Mouse (Mus musculus): ENCODE data around the gene Abca4.

Gene Abca4

DNA sequence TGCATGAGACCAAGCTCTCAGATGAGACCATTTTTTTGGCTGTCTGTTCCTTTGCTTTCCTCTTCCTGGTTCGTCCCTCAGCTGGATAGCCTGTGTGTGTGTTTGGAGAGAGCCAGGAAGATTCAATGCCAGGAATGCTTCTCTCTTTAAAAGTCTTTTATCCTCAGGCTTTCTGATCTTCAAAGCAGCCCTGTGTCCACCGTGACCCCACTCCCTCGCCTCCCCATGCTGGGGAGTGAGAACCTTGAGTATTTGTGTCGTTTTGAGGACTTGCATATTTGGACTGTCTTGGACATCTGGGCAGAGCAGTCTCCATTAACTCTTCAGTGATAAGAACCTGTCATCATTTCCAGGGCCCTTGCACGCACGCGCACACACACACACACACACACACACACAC, 57.8 kb downstream of the Abca4 start:
- in situ Hi-C loops (cut with MboI; ENCODE audit: low pct_unique_long_range_greater_than_20kb in 1 of 2, low sequenced_read_pairs in 2 of 2, unreplicated experiment in 1 of 2) = loop anchor here (10.0 to 25.0 kb wide), 3 partner anchors 147 to 565 kb away; partner anchors contain the start of genes Arhgap29 (in 2 of the 2) and Slc44a3 (in 1 of the 2)

DNA sequence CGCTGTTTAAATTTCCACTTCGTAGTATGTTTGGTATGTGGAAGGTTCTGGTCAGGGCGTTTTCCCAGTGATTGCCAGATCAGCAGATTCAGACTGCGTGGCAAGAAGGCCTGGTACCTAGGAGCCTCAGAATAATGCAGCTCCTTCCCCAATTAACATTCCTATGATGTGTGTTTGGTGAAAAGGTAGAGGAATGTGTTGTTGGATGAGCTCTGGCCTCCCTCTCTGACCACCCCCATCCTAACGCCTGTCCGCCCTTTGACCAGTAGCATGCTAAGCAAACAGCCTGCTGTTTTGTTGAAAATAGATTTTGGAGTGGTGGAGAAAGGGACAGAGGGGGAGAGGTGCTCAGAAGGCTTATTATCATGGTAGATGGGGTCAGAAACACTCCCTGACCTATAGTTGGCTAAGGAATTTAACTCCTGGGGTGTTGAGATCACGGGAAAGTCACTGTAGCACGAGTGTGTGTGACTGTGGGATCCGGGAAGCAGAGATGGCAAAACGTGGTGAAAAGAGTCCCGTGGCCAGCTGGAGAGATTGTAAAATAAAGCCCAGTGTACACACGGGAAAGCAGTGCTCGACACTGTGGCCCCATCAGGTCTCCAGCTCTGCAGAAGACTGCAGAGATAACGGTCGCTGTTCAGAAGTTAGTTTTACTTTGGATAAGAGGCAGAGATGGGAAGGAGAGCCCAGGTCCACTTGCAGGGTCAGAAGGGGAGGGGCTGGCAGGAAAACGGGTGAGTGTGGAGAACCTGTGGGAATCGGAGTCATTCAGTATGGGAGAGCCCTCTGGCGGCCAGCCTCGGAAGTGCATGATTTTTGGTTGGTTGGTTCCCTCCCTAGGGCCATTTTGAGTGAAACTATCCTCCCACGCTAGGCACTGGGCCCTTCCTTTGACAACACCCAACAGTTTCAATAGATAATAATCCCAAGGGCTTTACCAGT, 59.9 kb downstream of the Abca4 start:
- in situ Hi-C loops (cut with MboI; ENCODE audit: low pct_unique_long_range_greater_than_20kb in 1 of 2, low sequenced_read_pairs in 2 of 2, unreplicated experiment in 1 of 2) = loop anchor here (10.0 to 25.0 kb wide), 3 partner anchors 149 to 567 kb away; partner anchors contain the start of genes Arhgap29 (in 2 of the 2) and Slc44a3 (in 1 of the 2)

DNA sequence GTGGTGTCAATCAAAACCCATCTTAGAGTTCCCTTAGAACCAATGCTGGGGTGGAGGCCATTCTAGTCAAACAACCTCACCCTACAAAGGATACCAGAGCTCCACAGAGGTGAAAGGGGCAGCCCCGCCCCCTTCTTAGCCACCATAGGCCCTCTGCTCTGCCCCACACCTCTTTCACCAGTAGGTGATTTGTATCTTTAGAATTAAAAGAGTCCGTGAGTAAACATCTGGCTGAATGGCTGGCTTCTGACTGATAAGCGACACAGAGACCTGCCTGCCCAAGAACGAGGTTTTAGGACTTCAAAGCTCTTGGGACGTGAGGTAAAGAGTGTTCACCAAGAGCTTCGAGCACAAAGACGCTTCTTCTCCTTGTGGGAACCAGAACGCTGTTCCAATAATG, 62.7 kb downstream of the Abca4 start:
- in situ Hi-C loops (cut with MboI; ENCODE audit: low pct_unique_long_range_greater_than_20kb in 1 of 2, low sequenced_read_pairs in 2 of 2, unreplicated experiment in 1 of 2) = loop anchor here (10.0 to 25.0 kb wide), 3 partner anchors 152 to 570 kb away; partner anchors contain the start of genes Arhgap29 (in 2 of the 2) and Slc44a3 (in 1 of the 2)

DNA sequence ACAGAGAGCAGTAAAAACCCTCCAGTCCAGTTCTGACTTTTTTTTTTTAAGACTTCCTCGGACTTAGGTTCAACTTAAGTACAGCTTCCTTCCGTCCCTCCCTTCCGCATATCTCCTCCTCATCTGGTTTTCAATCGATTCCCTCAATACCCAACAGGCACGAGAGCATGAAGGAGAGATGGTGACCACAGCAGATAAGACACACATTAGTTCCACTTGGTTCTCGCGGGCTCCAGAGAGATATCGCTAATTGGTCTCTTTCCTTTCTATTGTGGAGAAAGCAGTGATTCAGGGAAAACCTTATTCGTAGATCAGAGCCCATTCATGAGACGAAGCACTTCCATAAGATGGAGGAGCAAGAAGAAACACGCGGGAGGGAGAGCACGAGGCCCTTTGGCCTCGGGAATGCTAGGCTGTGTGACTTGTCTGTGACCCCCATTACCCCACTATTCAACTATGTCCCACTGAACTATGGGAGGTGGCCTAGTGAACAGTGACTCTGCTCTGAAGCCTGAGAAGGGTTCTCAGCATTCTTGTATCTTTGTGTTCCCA, 63.5 kb downstream of the Abca4 start:
- in situ Hi-C loops (cut with MboI; ENCODE audit: low pct_unique_long_range_greater_than_20kb in 1 of 2, low sequenced_read_pairs in 2 of 2, unreplicated experiment in 1 of 2) = loop anchor here (10.0 to 25.0 kb wide), 3 partner anchors 153 to 570 kb away; partner anchors contain the start of genes Arhgap29 (in 2 of the 2) and Slc44a3 (in 1 of the 2)

DNA sequence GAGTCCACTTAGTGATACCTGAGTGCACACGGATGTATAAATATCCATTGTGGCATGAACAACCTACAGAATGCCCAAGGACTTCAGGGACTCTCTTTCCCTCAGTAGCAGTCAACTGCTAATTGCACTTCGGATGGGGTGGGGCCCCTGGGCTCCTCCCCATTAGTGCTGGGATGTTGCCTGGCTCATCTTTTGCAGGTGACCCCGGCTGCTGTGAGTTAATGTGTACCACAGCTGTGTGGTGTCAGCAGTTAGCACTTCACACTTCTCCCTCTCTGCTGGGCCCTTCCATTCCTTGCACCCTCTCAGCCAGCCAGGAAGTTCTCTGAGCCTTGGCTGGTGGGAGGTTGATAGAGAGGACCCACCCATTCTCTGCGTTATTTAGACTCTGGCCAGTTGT, 65.2 kb downstream of the Abca4 start:
- in situ Hi-C loops (cut with MboI; ENCODE audit: low pct_unique_long_range_greater_than_20kb in 1 of 2, low sequenced_read_pairs in 2 of 2, unreplicated experiment in 1 of 2) = loop anchor here (10.0 to 25.0 kb wide), 3 partner anchors 155 to 572 kb away; partner anchors contain the start of genes Arhgap29 (in 2 of the 2) and Slc44a3 (in 1 of the 2)

DNA sequence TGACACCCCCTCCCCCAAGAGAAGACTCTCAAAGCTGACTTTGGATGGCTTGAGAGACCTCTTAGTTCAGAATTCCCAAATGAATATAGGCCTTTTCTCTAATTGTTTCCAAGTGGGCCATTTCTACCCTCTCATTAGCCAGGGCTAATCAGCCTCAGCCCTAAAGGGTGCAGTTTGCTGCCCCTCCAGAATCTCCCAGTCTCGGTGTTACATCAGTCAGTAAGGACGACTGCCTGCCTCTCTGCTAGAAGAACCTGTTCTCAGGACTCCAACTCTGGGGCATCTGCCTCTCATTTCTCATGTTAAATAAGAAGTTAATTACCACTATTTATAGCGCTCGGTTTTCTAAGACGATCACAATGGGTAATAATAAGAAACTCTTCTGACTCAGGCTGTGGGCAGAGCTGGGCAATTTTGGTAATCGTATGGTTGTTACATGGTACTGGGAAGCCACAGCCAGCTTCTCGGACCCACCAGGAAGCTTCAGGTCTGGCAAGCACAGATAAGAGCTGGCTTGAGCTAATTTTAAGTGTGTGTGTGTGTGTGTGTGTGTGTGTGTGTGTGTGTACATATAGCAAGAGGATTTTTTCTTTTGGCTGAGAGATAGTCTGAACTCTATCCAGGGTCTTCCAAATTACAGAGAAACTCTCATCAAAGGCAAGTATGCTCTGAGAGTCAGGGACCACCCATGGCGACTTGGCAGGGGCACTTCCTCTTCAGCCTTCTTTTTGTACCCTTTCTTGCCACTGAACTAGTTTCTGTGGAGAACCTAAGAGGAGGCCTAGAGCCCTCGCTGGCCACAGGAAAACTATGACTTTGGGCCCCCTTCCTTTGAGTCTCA, 67.1 kb downstream of the Abca4 start:
- in situ Hi-C loops (cut with MboI; ENCODE audit: low pct_unique_long_range_greater_than_20kb in 1 of 2, low sequenced_read_pairs in 2 of 2, unreplicated experiment in 1 of 2) = loop anchor here in 1 of 2 experiments (25.0 kb wide), 1 partner anchor 574 kb away; the partner anchor contains the start of gene Slc44a3

DNA sequence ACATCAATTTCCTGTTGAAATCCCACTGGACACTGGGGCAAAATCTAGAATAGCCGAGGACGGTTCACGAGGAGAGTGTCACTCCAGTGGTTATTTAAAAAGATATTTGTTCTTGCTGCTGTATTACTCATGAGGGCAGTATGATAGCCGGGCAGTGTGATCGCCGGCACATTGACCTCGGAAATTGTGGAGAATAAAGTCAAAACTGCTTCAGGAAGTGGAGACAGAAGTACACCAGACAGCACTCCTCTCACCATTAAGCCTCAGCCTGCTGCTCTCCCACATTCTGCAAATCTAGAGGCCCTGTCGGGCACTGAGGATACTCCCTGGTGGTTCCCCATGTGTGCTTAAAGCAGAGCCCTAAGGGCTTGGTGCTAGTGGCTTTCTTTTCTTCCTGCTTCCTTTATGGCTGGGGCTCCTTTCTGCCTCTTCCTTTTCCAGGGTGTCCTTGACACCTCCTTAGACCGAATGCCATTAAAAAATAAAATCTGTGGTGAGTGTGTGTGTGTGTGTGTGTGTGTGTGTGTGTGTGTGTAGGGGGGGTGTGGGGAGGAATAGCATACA, 74.5 kb downstream of the Abca4 start:
- in situ Hi-C loops (cut with MboI; ENCODE audit: low pct_unique_long_range_greater_than_20kb in 1 of 2, low sequenced_read_pairs in 2 of 2, unreplicated experiment in 1 of 2) = loop anchor here in 1 of 2 experiments (25.0 kb wide), 1 partner anchor 581 kb away; the partner anchor contains the start of gene Slc44a3

DNA sequence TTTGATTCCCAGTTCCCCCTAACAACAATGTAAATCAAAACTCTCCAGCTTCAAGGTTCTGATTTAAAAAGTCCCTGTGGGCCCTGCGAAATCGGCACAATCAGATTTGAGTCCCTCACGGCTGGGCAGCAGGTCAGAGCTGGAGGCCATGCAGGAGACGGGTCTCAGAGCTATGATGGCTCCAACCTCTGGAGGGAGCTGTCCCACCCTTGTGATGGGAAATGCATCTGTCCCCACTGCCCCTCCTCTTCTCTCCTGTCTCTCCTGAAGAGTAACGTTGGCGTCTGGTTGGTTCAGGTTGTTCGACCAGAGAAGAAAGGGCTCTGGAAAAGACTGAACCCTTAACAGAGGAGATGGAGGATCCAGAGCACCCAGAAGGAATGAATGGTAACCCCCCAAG, 75.5 kb downstream of the Abca4 start:
- in situ Hi-C loops (cut with MboI; ENCODE audit: low pct_unique_long_range_greater_than_20kb in 1 of 2, low sequenced_read_pairs in 2 of 2, unreplicated experiment in 1 of 2) = loop anchor here in 1 of 2 experiments (25.0 kb wide), 1 partner anchor 582 kb away; the partner anchor contains the start of gene Slc44a3

DNA sequence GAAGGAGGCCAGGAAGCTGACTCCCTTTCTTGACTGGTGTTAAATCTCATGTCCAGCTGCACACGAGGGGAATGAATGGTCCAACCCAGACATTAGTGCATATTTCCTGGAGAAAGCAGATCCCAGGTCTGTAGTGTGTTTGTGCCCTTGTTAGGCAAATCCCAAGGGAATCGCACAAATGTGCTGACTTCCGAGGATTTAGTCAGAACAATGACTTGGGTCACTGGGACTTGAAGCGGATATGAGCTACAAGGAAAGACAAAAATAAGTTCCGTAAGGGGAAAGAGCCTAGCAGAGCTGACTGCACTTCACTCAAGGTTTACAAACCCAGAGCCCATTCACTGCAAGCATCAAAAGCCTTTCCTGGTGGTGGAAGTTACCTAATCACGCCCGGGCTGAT, 76.0 kb downstream of the Abca4 start:
- in situ Hi-C loops (cut with MboI; ENCODE audit: low pct_unique_long_range_greater_than_20kb in 1 of 2, low sequenced_read_pairs in 2 of 2, unreplicated experiment in 1 of 2) = loop anchor here in 1 of 2 experiments (25.0 kb wide), 1 partner anchor 583 kb away; the partner anchor contains the start of gene Slc44a3

DNA sequence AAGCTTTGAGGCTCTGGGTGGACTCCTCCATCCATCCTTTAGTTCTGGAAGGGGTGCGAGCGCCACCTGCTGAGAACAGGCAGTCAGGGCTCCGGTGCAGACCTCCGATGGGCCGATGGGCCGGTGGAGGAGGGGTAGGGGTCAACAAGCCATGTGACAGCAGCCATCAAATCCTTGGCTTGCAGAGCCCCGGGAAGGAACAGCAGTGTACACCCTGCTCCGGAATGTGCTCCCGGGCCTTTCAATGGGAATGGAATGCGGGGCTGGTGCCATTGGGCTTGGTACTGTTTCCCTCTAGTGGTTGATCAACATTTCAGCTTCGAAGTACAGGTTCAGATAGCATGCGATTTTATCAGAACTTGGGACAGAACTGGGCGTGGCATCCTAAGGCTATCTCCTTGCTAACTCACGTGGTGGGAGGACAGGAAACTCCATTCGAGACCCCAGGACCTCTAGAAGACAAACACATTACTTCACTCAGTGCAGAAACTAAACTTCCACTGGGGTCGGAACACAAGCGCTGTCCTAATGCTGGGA, 78.0 kb downstream of the Abca4 start:
- in situ Hi-C loops (cut with MboI; ENCODE audit: low pct_unique_long_range_greater_than_20kb in 1 of 2, low sequenced_read_pairs in 2 of 2, unreplicated experiment in 1 of 2) = loop anchor here in 1 of 2 experiments (25.0 kb wide), 1 partner anchor 585 kb away; the partner anchor contains the start of gene Slc44a3

DNA sequence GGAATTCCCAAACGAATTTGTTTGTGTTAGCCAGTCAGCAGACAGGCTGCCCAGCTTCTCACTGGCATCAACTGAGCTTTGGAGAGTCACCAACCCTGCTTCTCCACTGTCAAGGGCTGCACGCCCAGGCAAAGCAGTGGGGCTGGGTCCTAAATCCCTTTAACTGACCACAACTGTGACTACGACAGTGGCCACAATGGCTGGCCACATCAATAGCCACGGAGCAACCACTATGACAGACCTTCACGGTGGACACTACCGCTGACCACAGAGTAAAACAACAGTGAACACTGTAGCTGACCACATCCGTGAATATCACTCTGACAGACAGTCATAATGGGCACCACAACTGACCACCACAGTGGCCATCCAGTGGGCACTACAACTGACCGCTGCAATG, 78.6 kb downstream of the Abca4 start:
- in situ Hi-C loops (cut with MboI; ENCODE audit: low pct_unique_long_range_greater_than_20kb in 1 of 2, low sequenced_read_pairs in 2 of 2, unreplicated experiment in 1 of 2) = loop anchor here in 1 of 2 experiments (25.0 kb wide), 1 partner anchor 586 kb away; the partner anchor contains the start of gene Slc44a3

DNA sequence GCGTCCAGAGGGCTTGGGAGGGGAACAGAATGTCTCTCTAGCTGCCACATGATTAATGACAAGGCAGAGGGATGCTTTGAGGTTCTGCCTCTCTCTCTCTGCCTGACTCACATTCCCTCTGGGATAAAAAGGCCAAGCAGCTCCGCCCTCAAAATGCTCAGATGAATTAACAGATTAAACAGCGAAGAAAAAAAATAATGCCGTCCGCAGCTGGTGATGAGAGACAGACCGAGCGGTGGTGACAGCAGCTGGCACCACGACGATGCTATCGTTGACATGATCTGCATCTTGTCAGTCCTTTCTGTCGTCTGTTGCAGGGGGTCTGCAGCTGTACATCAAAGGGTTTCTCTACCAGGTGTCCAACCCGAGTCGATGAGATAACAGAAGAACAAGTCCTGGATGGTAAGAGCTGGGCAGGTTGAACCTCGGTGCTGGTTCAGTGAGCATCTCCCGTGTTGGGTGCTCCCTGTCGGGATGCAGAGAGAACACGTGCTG, 84.8 kb downstream of the Abca4 start:
- in situ Hi-C loops (cut with MboI; ENCODE audit: low pct_unique_long_range_greater_than_20kb in 1 of 2, low sequenced_read_pairs in 2 of 2, unreplicated experiment in 1 of 2) = no loop called here

DNA sequence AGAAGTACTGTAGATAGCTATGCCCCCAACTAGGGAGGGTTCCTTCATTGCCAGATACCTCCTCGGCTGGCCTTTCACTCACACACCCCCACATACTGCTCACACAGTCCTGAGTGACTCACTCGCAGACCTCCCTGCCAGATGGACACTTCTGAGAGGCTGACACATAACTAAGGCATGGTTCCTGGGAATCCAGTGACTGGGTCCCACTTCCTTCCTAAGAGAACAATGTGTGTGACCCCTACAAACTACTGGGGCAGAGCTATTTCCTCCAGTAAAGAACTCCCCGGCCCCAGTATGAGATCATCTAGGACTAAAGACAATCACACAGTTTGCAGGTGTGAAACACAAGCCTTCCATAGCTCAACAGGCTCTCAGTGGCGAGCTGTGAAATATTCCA, 86.5 kb downstream of the Abca4 start:
- in situ Hi-C loops (cut with MboI; ENCODE audit: low pct_unique_long_range_greater_than_20kb in 1 of 2, low sequenced_read_pairs in 2 of 2, unreplicated experiment in 1 of 2) = loop anchor here in 1 of 2 experiments (10.0 kb wide), 1 partner anchor 246 kb away; no protein-coding TSS in a partner anchor

DNA sequence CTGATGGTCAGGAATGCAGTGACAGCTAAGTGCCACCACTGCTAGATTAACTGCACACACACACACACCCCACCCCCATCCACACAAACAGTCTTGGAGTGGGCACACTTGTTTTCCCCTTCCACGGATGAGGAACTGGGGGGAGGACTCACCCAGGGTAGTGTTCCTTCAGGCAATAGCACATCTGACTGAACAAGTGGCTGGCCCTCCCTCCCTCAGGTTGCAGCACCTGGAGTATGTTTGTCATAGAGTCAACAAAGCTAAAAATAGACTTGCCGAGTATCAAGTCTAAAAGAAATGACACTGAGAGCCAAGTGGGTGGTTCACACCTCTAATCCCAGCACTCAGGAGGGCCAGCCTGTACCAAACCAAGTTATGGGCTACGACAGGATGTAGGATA, 87.4 kb downstream of the Abca4 start:
- in situ Hi-C loops (cut with MboI; ENCODE audit: low pct_unique_long_range_greater_than_20kb in 1 of 2, low sequenced_read_pairs in 2 of 2, unreplicated experiment in 1 of 2) = loop anchor here in 1 of 2 experiments (10.0 kb wide), 1 partner anchor 247 kb away; no protein-coding TSS in a partner anchor

DNA sequence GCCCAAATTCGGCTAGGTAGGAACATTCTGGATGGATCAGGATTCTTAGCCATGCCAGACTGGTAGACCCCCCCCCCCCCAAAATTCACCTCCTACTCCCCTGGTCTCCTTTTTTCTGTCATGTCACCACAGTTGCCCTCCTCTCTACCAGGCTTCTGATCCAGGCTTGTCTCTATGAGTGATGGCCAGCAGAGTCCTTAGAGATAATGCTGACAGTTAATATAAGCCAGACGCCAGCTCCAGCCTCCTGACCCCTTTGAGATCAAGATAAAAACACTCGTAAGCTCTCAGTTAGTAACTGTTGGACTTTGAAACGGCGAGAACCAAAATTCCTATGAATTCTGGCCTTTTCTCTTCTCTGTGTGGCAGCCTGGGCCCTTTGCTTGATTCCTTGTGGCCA, 89.0 kb downstream of the Abca4 start:
- in situ Hi-C loops (cut with MboI; ENCODE audit: low pct_unique_long_range_greater_than_20kb in 1 of 2, low sequenced_read_pairs in 2 of 2, unreplicated experiment in 1 of 2) = loop anchor here in 1 of 2 experiments (10.0 kb wide), 1 partner anchor 248 kb away; no protein-coding TSS in a partner anchor

DNA sequence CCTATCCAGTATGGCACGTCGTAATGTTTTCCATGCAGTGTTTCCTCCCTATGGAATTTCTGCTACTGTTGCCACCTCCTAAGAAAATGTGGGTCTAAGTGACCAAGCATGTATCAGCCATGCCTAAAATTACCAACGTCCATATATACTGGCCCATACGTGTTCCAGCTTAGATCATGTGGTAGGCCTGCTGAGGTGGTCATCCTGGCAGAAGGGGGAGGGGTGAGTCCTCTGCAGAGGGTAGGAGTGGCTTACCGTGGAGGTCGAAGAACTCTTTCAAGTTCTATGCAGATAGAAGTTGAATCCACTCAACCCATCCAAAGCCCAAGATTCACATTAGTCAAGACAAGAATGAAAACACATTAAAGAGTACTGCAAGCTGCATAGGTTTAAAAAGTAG, 89.6 kb downstream of the Abca4 start:
- in situ Hi-C loops (cut with MboI; ENCODE audit: low pct_unique_long_range_greater_than_20kb in 1 of 2, low sequenced_read_pairs in 2 of 2, unreplicated experiment in 1 of 2) = loop anchor here in 1 of 2 experiments (10.0 kb wide), 1 partner anchor 249 kb away; no protein-coding TSS in a partner anchor

Measured in mouse embryonic stem cell (cell line).